Mouse (Mus musculus): ENCODE measurements around the gene Cer1.

DNA sequence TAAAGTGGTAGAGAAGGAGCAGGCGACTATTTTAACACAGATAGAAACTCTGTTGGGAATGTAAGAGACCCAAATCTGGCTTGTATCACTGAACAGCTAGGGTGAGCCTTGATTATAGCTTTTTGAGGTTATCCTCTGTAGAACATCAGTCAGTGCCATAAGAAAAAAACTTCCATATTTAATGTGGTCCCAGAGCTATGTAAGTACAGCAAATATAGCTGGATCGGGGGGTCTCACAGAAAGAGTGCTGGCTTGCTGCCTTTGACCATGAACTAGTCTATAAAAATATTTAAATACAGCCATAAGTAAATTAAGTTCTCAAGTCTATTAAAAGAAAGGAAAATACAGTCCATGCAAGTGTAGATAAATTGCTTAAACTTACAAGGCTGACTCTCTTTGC lies 4.7 kb downstream of the Cer1 start:
- TF ChIP-seq CTCF (IDR thresholded peaks at IDR 0.05; ENCODE audit: borderline replicate concordance, insufficient read depth, low read length), result no peak
- no peak for TF ChIP-seq POLR2A (IDR thresholded peaks at IDR 0.05; ENCODE audit: low read depth, low read length)
